Mouse (Mus musculus): ENCODE results near the gene Papola. TPM values are rescaled to one million over a fixed set of nuclear protein-coding genes. Genes with fewer than 3 reads are reported as not detected.

Papola gene
- polyA plus RNA-seq, 1 experiment from 2014 or later, result 176 TPM

DNA sequence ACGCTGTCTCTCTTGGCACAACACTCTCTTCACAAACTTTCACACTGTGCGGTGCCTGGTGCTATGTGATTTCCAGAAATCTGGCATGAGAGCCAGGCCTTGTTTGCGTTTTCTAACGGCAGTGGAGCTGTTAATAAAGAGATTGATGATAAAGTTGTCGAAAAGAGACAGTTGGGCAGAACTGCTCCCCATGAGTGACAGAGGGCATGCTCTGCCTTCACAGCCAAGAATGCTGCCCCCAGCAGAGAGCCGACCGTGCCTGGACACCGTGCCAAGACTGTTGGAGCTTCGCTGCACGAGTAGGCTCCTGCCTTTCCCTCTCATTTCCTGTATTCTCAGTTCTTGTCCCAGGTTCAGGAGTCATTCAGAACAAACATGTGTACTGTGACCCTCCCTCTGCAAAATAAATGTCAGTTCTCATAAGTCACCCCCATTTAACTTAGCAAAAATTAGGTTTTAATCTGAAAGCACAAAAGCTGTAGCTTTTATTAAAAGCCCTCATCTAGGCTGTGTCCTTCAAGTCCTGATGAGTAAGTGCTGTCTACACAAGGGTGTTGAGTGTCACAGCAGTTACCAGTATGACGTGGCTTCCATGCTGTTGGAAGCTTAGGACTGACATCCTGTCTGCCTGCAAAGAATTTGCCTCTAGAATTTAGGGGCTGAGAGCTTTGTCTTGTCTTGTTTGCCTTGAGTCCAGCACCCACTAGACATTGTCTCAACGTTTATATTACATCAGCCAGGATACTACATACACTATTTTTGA, 58.9 kb downstream of the Papola start:
- 82% methylated on average over 12 of the region's 12 CpGs for WGBS (ENCODE audit: insufficient replicate concordance)
- H3K4me2 ChIP-seq, result no peak overlapping the region

DNA sequence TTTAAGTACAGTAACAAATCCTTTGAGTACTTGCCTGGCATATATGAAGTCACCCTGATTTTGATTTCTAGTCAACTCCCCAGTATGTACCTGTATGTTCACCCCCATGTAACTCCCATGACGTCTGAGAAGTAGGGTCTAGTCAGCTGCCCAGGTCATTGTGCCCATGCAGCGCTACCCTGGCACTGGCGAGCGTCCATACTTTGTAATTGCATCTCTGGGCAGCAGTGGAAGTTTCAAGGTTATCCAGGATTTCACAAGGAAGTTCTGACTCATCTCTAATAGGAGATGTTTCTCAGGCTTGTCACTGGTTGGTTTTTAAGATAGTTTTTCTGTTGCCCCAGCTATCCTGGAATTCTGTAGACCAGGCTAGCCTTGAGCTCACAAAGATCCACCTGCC, 59.9 kb downstream of the Papola start:
- Histone ChIP-seq H3K4me3 (no peak overlapping the region), H3K9me3 (replicated peaks) (no peaks in the 10 kb centered on the region), H3K36me3 (peaks cover 34% of the 10 kb centered on the region), H3K27ac (no peak overlapping the region), H3K27me3 (replicated peaks) (no peaks in the 10 kb centered on the region), H3K4me2 (no peak overlapping the region), H3K9ac (no peak overlapping the region), H3K4me1 (no peaks in the 10 kb centered on the region)
- 84% methylated on average over 4 of the region's 4 CpGs for WGBS (ENCODE audit: insufficient replicate concordance)
- ATAC-seq, result no peak

More for the DNA sequence above, 58.9 kb downstream of the Papola start:
- peaks cover 43% of the 10 kb centered on the region for H3K36me3 ChIP-seq
- no peaks in the 10 kb centered on the region for H3K9me3 ChIP-seq (replicated peaks)
- no peak for ATAC-seq
- no peaks in the 10 kb centered on the region for H3K4me1 ChIP-seq
- H3K9ac ChIP-seq, result no peak overlapping the region
- no peaks in the 10 kb centered on the region for H3K27me3 ChIP-seq (replicated peaks)
- H3K4me3 ChIP-seq, result no peak overlapping the region
- H3K27ac ChIP-seq, result no peak overlapping the region

DNA sequence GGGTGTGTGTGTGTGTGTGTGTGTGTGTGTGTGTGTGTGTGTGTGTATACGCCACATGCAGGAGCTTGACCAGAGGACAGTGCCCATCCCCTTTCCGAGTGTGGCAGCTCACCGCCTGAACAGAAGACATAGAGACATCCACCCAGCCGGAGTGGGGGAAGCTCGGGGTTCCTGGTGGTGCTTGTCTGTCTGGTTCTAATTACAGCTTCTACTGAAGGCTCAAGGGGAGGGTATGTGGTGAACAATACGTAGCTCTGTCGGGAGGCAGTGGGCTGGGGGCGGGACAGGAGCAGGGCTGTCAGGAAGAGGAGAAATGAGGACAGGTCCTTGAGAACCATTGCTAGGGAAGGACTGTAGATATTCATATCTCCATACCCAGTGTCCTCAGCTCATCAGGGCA, 64.6 kb downstream of the Papola start:
- no peak for ATAC-seq
- no peaks in the 10 kb centered on the region for H3K9me3 ChIP-seq (replicated peaks)
- H3K36me3 ChIP-seq, result peaks cover 3% of the 10 kb centered on the region; the same call in 1 of the 2 replicates
- H3K4me1 ChIP-seq, result no peaks in the 10 kb centered on the region
- H3K4me2 ChIP-seq, result no peak overlapping the region
- H3K9ac ChIP-seq, result no peak overlapping the region
- no peaks in the 10 kb centered on the region for H3K27me3 ChIP-seq (replicated peaks)
- whole genome bisulfite sequencing (ENCODE audit: insufficient replicate concordance), result 64% methylated on average over 8 of the region's 8 CpGs
- no peak overlapping the region for H3K27ac ChIP-seq
- H3K4me3 ChIP-seq, result no peak overlapping the region

DNA sequence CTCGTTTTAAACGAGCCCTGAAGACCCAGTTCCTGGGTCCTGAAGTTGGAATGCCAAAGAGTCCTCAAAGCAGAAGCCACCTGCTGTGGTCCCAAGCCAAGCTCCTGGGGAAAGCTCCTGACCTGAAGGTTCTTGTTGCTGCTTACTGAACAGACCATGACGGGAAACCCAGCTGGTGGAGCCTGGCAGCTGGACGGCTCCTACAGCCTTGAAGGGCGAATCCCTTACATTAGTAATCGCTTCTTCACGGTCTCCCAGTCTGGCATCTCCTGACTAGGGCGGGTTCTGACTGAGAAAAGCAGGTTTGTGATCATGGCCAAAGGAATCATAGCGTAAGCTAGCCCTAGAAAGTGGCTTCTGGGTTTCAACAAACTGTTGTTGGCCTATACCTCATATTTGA, 66.2 kb downstream of the Papola start:
- H3K27ac ChIP-seq, result no peak overlapping the region
- H3K27me3 ChIP-seq (replicated peaks), result no peaks in the 10 kb centered on the region
- H3K4me1 ChIP-seq, result no peaks in the 10 kb centered on the region
- 77% methylated on average over 9 of the region's 9 CpGs for WGBS (ENCODE audit: insufficient replicate concordance)
- H3K4me2 ChIP-seq, result no peak overlapping the region
- H3K9ac ChIP-seq, result no peak overlapping the region
- no peak overlapping the region for H3K4me3 ChIP-seq
- H3K9me3 ChIP-seq (replicated peaks), result no peaks in the 10 kb centered on the region
- ATAC-seq, result no peak
- no peaks in the 10 kb centered on the region; the same call in 1 of the 2 replicates for H3K36me3 ChIP-seq

DNA sequence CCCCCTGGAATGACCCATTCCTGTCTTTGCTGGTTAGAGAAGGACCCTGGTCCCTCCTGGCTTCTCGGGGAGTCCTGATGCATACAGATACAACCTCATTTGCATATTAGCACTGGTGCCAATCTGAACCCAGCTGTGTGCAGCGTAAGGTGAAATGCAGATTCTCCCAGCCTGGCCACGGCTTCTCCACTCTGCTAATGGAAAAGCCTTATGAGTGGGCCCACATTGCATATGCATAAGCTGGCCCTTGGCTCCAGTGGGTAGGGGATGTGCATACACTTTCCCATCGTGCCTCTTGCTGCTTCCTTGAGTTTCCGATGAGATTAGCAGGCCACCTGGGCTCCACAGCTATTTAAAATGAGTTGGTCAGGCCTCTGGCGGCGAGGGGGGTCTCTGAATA, 68.3 kb downstream of the Papola start:
- Histone ChIP-seq H3K27me3 (replicated peaks) (no peaks in the 10 kb centered on the region), H3K27ac (no peak overlapping the region), H3K4me3 (no peak overlapping the region), H3K9me3 (replicated peaks) (no peaks in the 10 kb centered on the region), H3K4me1 (no peaks in the 10 kb centered on the region), H3K9ac (no peak overlapping the region), H3K4me2 (no peak overlapping the region), H3K36me3 (no peaks in the 10 kb centered on the region)
- no peak for ATAC-seq
- WGBS (ENCODE audit: insufficient replicate concordance), result 48% methylated on average over 7 of the region's 7 CpGs

DNA sequence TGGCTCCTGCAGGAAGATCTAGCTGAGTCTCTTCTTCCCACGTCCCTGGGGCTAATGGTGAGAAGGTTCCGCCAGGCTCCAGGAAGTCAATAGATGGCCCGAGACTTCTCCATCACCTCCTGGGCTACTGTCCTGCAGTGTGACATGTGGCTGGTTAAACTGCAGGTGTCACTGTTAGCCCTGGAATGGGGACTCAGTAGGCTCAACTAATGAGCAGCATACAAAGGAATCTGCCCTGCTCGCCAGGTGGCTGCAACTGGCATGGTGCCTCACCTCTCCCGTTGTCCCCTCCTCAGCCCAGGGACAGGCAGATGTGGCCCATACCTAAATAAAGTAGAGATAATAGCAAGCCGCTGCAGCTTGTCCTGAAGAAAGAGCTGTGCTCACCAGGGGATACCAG, 70.1 kb downstream of the Papola start:
- Histone ChIP-seq H3K27ac (no peak overlapping the region), H3K36me3 (no peaks in the 10 kb centered on the region), H3K4me3 (no peak overlapping the region), H3K4me1 (no peaks in the 10 kb centered on the region), H3K9ac (no peak overlapping the region), H3K27me3 (replicated peaks) (no peaks in the 10 kb centered on the region), H3K4me2 (no peak overlapping the region), H3K9me3 (replicated peaks) (no peaks in the 10 kb centered on the region)
- 36% methylated on average over 6 of the region's 6 CpGs for WGBS (ENCODE audit: insufficient replicate concordance)
- ATAC-seq, result no peak

DNA sequence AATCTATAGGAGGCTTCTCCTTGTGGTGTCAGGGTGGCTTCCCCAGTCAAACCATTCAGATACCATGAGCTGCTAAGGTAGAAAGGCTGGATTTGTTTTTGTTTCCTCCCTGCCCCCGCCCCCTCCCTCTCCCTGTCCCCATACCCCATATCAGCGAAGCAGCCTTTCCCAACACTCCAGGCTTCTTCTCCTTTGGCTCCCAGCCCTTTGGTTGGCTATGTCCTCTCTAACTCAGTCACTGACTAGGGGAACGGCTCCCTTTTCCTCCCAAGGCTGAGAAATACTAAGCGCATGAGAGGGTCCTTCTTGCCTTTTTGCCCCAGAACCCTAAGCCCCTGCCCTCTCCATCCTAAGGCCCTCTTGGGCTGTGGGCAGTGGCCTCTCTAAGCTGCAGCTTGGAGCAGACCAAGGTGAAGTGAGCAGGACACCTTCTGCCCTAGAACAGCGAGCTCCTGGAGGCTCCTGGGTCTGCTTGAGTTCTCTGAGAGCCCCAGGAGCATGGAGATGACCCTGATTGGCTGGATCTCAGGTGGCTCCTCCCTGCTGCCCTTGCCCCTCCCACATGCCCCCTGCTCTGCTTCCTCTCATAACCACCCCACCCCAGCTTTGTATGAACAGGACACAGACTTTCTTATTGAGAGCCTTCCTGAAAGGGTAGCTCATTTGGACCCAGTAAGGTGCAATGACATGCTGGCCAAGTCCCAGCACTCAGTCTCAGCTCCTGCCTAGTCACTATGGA, 73.6 kb downstream of the Papola start:
- no peaks in the 10 kb centered on the region for H3K36me3 ChIP-seq

DNA sequence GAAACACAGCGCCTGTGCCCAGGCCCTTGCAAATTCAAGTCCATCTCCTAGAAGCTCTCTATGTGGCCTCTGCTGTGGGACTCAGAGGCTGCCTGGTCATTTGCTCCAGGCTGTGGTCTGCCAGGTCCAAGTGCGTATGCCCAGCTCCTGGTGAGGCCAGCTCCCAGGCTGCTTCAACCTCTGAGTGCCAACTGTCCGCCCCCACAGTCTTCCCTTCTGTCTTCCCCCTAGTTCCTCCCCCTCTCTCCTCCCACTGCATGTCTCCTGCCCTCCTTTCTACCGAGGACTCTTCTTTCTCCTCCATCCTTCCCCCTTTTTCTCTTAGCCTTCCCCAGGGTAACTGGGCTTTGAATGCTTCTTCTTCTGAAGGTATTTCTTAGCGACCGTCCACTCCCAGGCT, 77.6 kb downstream of the Papola start:
- Histone ChIP-seq H3K4me2 (no peak overlapping the region), H3K9ac (no peak overlapping the region), H3K27ac (no peak overlapping the region), H3K36me3 (no peaks in the 10 kb centered on the region), H3K4me1 (no peaks in the 10 kb centered on the region), H3K27me3 (replicated peaks) (no peaks in the 10 kb centered on the region), H3K4me3 (no peak overlapping the region), H3K9me3 (replicated peaks) (0 out of 2 replicates have a peak, but pooled peaks cover 4% of the 10 kb centered on the region)
- WGBS (ENCODE audit: insufficient replicate concordance), result 67% methylated on average over 6 of the region's 6 CpGs
- no peak for ATAC-seq

More for the DNA sequence above, 73.6 kb downstream of the Papola start:
- no peaks in the 10 kb centered on the region for H3K9me3 ChIP-seq (replicated peaks)
- H3K4me3 ChIP-seq, result no peak overlapping the region
- H3K4me2 ChIP-seq, result no peak overlapping the region
- ATAC-seq, result no peak
- H3K27ac ChIP-seq, result no peak overlapping the region
- no peaks in the 10 kb centered on the region for H3K27me3 ChIP-seq (replicated peaks)
- H3K9ac ChIP-seq, result no peak overlapping the region
- H3K4me1 ChIP-seq, result no peaks in the 10 kb centered on the region
- WGBS (ENCODE audit: insufficient replicate concordance), result 57% methylated on average over 5 of the region's 5 CpGs

DNA sequence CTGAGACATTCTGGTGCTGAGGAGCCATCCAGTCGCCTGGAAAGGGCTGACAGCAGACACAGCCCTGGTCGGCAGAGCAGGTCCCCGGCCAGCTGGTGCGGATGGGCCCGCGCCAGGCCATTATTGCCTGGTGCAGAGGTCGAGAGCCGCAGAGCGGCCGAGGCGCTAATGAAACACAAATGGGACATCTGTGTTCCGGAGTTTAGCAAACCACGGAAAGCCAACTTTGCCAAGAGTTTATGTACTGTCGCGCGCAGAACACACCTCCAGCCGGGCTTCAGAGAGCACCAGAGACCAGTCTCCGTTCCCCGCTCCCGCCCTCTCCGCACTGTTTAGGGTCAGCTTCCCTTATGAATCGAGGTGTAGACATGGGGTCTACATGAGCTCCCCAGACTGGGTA, 78.1 kb downstream of the Papola start:
- ATAC-seq, result no peak
- Histone ChIP-seq H3K27ac (no peak overlapping the region), H3K4me2 (no peak overlapping the region), H3K9ac (no peak overlapping the region), H3K9me3 (replicated peaks) (0 out of 2 replicates have a peak, but pooled peaks cover 4% of the 10 kb centered on the region), H3K27me3 (replicated peaks) (no peaks in the 10 kb centered on the region), H3K4me3 (no peak overlapping the region), H3K36me3 (no peaks in the 10 kb centered on the region), H3K4me1 (no peaks in the 10 kb centered on the region)
- WGBS (ENCODE audit: insufficient replicate concordance), result 77% methylated on average over 22 of the region's 22 CpGs

DNA sequence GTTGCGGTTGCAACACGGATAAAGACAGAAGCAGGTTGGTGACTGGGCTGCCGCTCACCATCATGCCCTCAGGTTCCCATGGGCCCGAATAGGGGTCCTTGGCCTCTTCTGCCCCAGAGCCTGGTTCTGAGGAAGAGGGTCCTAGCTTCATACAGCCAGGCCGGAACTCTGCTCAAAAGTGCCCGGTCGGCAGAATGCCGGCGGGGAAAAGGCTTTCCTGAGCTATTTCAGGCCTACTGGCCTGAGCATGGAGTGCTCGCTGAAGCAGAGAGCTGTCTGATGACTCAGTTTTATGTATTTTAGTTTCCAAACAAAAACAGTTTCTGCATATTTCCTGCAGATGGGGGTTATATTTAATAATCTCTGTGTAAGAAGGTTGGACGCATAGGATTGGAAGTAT, 78.9 kb downstream of the Papola start:
- H3K9ac ChIP-seq, result no peak overlapping the region
- no peak overlapping the region for H3K4me3 ChIP-seq
- WGBS (ENCODE audit: insufficient replicate concordance), result 82% methylated on average over 11 of the region's 11 CpGs
- 0 out of 2 replicates have a peak, but pooled peaks cover 4% of the 10 kb centered on the region for H3K9me3 ChIP-seq (replicated peaks)
- ATAC-seq, result no peak
- no peaks in the 10 kb centered on the region for H3K27me3 ChIP-seq (replicated peaks)
- H3K27ac ChIP-seq, result no peak overlapping the region
- no peak overlapping the region for H3K4me2 ChIP-seq
- H3K36me3 ChIP-seq, result no peaks in the 10 kb centered on the region
- no peaks in the 10 kb centered on the region for H3K4me1 ChIP-seq

DNA sequence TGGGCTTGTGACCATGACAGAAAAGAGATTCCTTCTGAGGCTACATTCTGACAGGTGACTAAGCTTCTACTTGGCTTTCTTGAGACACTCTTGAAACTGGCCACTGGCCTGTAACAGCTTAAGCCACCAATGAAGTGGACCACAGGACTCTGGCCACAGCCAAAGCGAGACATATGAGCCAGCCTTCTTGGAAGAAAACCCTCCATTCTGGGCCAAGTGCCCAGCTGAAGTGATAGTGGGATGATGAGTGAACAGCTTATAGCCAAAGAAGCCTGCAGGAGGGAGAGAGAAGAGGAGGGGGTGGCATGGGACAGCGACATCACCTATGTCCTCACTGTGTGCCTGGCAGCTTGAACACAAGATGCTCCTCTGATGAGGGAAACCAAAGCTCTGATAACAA, 83.2 kb downstream of the Papola start:
- no peaks in the 10 kb centered on the region; the same call in 1 of the 2 replicates for H3K4me1 ChIP-seq
- no peaks in the 10 kb centered on the region for H3K36me3 ChIP-seq
- 66% methylated on average over 2 of the region's 2 CpGs for WGBS (ENCODE audit: insufficient replicate concordance)
- H3K27ac ChIP-seq, result no peak overlapping the region
- 0 out of 2 replicates have a peak, but pooled peaks cover 4% of the 10 kb centered on the region for H3K9me3 ChIP-seq (replicated peaks)
- no peak overlapping the region for H3K9ac ChIP-seq
- no peak overlapping the region for H3K4me3 ChIP-seq
- H3K27me3 ChIP-seq (replicated peaks), result peaks cover 24% of the 10 kb centered on the region
- no peak for ATAC-seq
- no peak overlapping the region for H3K4me2 ChIP-seq

DNA sequence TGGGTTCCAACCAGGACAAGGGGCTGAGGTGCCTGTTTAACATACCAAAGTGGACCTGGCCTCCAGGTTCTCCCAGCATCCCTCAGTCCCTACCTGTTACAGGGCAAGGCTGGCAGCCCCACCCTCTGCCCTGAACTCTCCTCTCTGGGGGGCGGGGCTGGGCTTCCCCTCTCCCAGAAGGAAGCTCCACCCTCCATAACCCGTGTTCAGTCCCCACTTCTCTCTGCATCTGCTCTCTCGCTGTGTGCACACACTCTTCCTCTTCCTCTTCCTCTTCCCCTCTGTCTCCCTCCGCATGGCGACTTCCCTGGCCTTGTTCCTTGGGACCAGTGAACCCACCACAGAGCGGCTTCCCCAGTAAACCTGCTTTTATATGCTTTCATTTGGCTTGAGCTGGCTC, 84.7 kb downstream of the Papola start:
- 0 out of 2 replicates have a peak, but pooled peaks cover 4% of the 10 kb centered on the region for H3K9me3 ChIP-seq (replicated peaks)
- no peaks in the 10 kb centered on the region; the same call in 1 of the 2 replicates for H3K4me1 ChIP-seq
- H3K27ac ChIP-seq, result no peak overlapping the region
- H3K4me2 ChIP-seq, result peak overlapping the region; percentile 9; the same call in 1 of the 2 replicates
- H3K4me3 ChIP-seq, result no peak overlapping the region
- no peak for ATAC-seq
- no peaks in the 10 kb centered on the region for H3K36me3 ChIP-seq
- 8% methylated on average over 6 of the region's 6 CpGs for WGBS (ENCODE audit: insufficient replicate concordance)
- H3K27me3 ChIP-seq (replicated peaks), result peaks cover 28% of the 10 kb centered on the region
- no peak overlapping the region for H3K9ac ChIP-seq
